Mouse (Mus musculus) CH12.LX (cell line): Measurements from ENCODE around the gene Gm281.

Experiments used
- EP300 ChIP-seq: IDR thresholded peaks from 2 replicates; pipeline ENCODE4 v1.6.1; 2011; ENCODE audit warnings: low read length, improper control_type of control experiment
- MAZ ChIP-seq: IDR thresholded peaks from 2 replicates; pipeline ENCODE4 v1.6.1; 2012; ENCODE audit warnings: low read depth, mild to moderate bottlenecking, inconsistent platforms, low read length, improper control_type of control experiment, moderate library complexity
- MXI1 ChIP-seq: IDR thresholded peaks from 2 replicates; pipeline ENCODE4 v1.6.1; 2011; ENCODE audit warnings: mild to moderate bottlenecking, low read depth, low read length, improper control_type of control experiment
- POLR2A ChIP-seq: IDR thresholded peaks from 2 replicates; pipeline ENCODE4 v1.6.1; 2011; ENCODE audit warnings: low read depth, mild to moderate bottlenecking, improper control_type of control experiment, low read length

DNA sequence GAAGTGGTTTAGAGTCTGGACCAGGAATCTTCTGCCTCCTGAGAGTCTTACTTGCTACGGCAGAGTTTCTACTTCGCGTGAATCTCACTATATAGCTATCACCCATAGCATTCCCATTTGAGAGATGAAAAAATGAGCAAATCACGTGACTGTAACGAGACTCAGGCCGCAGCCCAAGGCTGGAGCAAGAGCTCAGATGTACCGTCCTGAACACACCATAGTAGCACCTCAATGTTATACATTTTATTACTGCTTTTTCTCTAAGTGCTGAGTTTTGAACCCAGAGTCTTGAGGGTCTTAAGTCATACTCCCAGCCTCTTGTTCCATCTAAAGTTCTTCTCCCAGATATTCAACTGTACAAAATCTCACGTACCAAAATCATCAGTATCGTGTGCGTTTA, 2.9 kb upstream of the Gm281 start:
- TF ChIP-seq POLR2A (no peak), EP300 (no peak), MXI1 (no peak), MAZ (no peak)
